Mouse (Mus musculus): ENCODE data around the gene Dnah3.

Gene Dnah3

GRCm38 (mm10) chr7:120050447-120050846, 44.6 kb downstream of the Dnah3 start:
- no peak for DNase-seq

- DNase-seq: no peak
Observed at GRCm38 (mm10) chr7:120043990-120044389, 51.1 kb downstream of the Dnah3 start.

GRCm38 (mm10) chr7:120036422-120036821, 58.7 kb downstream of the Dnah3 start:
- DNase-seq: peak in 1 of 2 experiments; percentile 3

DNA sequence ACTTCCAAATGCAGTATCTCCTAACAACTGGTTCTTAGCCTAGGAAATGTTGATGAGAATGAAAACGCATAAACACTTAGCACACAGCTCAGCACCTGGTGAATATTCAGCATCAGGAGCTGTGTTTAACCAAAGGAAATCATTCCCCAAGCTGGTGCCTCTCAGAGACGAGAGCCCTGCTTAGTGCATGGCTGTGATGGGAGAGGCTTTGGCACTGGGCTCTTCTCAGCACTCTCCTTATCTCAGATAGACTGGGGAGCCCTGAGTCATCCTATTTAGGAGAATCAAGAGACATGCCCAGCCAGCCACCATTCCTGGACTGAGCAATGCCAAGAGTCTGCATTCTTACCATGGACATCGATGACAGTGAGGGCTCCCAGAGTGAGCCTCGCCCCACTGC, 60.1 kb downstream of the Dnah3 start:
- DNase-seq: no peak

DNA sequence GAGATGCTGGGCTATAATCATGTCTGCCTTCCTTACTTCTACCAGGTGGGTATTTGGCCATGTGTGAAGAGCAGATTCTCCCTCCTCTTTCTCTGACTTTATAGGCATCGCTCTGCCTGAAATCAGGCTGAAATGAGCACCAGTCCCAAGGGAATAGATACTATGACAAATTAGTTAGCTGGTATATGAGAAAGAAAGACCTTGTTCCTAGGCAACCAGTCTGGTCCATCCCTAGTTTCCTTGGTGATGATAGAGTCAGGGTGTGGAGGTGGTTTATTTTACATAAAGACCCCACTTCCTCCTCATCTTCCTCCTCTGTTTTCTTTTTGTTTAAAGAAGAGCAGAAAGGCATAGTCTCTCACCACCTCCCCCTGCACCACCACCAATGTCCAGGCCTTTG, 60.5 kb downstream of the Dnah3 start:
- no peak for DNase-seq

DNA sequence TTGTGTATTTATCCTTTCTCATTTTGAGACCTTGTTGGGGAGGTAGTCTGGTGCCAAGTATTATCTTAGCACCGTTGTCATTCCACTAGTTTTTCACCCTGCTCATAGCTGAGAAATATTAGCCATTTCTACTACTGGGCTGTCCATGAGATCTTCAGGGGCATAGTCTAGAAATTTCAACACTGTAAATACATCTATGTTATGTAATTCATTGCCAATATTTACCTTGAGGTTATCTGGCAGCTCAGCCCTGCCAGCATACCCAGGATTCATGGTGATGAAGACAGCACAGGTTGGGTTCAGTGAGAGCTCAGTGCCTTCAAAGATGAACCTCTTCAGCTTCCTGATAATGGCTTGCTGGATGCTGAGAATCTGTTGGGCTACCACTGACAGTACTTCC, 66.4 kb downstream of the Dnah3 start:
- no peak for DNase-seq

- no peak for DNase-seq
Observed at GRCm38 (mm10) chr7:119997066-119997465, 98.0 kb downstream of the Dnah3 start.

DNA sequence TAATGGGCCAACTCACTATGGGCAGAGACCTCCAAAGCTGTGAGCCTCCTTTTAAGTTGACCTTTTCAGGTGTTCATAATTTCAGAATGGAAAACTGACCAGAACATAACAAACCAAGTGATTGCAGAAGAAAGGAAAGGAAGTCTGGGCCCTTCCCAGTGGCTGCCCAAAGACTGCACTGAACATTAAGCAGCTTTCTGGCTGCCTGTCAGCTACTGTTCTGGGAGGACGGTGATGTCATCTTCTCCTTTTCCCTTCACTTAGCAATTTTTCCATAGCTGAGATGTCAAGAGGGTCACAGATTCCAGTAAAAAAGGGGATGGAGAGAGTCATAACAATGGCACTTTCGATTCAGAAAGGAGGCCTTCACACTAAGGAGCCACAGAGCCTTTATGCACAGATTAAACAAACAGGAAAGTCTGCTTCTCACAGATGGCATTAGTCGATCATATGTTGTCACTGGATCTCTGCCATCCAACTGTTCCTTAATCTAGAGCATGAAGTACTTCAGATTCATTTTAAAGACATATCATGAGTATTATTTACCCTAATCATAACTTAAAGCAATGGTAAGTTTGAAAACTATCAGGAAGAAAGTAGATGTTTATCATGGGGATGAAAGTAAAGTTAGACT, 109.7 kb downstream of the Dnah3 start:
- DNase-seq: peak in 1 of 2 experiments; percentile 10

GRCm38 (mm10) chr7:119980170-119980569, 114.9 kb downstream of the Dnah3 start:
- DNase-seq: no peak

- DNase-seq: no peak
Observed at GRCm38 (mm10) chr7:119978576-119978975, 116.5 kb downstream of the Dnah3 start.

DNA sequence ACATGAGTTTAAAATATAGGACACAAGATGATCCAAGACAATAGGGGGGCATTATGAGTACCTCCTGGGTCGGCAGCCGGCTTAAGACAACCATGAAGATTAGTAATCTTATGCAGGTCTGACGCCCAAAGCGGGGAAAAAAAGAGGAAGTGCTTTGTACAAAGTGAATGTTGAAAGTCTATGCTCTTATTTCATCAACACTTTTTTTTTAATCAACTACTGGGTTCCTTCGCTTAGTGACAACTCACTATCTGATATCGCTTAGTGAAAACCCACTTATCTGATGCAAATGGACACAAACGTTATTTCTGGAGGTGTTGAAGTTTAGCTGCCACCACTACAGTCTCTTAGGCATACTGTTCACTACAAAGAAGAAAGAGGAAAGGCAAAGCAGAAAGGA, 117.5 kb downstream of the Dnah3 start:
- no peak for DNase-seq

DNA sequence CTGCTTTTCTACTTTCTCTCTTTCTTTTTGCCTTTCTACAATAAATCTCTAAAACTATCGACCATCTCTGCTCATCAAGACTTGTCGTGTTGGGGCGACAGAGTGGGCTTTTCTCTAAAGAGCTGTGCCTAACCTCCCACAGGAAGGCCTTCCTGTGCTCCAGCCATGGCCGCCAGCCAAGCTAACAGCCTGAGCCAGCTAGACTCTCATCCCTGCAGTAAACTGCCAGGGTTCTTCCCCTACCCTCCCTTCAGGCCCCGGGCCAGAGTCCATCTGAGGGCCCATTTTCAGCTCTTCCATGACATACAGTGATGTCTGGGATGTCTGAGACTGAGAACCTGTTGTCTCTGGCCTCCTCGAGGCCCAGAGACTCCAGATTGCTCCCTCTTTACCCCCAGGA, 118.8 kb downstream of the Dnah3 start:
- DNase-seq: peak; percentile 25 to 27

DNA sequence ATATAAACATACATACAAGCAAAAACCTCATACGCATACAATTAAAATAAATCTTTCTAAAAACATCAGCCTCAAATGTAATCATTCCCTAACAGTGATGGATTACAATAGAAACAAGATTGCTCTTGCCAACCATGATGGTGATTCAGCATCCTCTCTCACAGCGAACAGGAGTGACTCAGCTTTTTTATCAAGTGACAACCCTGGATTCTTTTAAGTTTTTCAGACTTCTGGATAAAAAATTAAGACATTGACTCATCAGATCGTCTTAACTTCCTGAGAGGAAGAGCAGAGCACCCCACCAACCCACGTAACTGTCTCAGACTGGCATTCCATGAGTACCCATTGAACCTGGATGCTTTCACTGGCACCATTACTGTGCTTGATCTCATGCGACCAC, 120.9 kb downstream of the Dnah3 start:
- no peak for DNase-seq

GRCm38 (mm10) chr7:119969320-119969719, 125.8 kb downstream of the Dnah3 start:
- DNase-seq: no peak

DNA sequence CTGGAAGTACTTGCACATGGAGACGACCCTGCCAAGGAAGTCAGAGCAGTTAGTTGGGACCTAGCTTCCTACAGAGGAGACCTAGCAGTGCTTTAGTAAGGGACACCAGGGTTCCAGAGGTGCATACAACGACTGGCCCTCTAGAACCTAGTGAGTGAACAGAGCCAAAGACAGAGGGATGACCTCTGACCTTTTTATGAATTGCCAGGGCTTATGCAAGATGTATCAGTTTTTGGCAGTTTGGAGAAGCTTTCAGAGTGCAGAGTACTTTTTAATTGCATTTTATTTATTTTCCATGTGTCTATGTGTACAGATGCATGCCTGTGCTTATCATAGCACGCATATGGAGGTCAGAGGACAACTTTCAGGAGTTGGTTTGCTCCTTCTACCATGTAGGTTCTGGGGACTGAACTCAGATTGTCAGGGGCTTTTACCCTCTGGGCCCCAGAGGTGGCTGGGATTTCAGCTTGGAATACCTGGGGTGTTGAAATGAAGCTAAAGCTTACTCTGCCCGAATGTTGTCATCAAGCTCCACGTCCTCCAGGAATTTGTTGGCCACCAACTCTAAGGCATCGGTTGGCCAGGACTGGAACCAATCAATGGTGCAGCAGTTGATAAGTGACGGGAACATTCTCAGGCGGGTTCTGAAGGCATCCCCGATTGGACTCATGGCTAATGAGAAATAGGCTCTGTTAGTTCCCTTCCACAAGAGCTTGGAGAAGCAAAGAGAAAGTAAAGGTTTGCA, 129.3 kb downstream of the Dnah3 start:
- DNase-seq: no peak

DNA sequence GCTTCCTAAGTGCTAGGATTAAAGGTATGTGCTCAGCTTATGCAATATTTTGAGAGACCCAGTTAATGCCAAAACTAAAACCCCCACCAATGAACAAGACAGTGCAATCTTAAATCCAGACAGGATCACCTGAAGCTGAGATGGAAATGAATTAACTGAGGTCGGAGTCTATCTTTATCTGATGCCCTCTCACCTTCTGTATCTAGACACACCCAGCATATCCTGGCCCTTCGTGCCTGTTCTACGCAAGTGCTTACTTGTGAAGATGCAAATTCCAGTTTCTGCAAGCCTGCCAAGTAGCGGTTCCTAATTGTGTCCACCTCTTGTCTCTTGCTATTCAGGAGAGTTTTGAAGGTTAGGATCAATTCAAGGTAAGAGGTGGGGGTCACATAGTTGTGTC, 129.9 kb downstream of the Dnah3 start:
- no peak for DNase-seq

DNA sequence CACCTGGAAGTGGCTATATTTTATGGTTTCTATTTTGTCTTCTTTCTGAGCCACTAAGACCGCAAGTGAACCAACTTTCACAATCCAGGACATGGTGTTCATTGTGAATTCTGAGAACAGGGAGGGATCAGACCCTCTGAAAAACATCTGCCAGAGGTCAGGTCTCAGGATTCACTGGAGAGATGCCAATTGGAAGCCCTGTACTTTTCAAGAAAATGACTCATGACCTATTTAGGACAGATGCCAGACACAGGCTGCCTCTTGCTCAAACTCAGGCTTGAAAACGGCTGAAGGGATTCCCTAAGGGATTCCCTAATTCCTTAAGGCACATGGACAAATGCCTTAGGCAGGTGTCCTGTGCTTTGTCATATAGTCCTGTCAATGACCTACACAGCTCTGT, 134.0 kb downstream of the Dnah3 start:
- DNase-seq: no peak

DNA sequence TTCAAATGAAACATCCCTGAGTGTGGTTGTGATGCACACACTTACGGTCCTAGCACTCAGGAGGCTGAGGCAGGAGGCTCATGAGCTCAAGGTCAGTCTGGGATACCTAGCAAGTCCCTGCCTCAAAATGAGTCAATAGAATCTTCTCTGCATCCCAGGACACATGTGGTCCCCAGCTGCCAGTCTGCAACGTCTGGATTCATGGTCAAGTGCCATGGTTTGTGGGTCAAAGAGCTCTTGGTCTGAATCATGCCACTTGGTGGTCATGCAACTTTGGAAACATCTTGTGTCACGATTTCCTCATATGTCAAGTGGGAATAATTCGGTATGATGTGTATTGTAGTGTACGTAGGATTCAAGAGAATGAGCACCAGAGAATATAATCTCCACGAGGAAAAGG, 134.5 kb downstream of the Dnah3 start:
- no peak for DNase-seq

- no peak for DNase-seq
Observed at GRCm38 (mm10) chr7:119960006-119960405, 135.1 kb downstream of the Dnah3 start.

DNA sequence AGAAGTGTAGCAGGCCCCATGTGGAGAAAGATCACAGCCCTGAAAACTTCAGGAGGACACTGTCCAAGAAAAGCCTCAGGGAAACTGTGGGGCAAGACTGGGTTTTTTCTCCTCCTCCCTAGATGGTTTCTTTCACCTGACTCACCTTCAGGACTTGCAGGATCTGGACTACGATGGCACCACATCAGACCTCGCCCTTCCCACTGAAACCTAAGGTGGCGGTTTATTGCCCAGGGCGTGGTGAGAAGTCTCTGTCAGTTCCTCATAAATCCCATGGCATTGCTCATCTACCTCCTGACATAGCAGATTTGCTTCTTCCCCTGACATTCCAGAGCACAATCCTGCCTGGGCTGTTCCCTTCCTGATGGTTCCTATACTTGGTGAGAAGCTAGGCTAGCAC, 135.6 kb downstream of the Dnah3 start:
- no peak for DNase-seq

GRCm38 (mm10) chr7:119959091-119959490, 136.0 kb downstream of the Dnah3 start:
- DNase-seq: no peak

DNA sequence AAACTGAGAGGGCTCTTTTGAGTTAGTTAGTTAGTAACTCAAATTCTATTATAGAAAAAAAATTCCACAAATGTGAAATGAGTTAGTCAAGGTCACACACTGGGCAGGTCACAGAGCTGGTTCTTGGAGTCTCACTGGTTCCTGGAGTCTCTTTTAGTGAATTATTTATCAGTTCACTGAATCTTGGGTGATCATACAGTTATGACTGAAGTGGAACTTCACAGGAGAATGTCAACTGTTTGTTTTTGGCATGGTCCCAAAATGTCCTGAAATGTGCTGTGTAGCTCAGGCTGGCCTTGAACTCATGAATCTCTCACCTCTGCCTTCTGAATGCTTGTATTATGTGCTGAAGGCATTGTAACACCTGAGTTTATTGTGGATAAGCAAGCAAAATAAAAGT, 137.7 kb downstream of the Dnah3 start:
- DNase-seq: no peak

DNA sequence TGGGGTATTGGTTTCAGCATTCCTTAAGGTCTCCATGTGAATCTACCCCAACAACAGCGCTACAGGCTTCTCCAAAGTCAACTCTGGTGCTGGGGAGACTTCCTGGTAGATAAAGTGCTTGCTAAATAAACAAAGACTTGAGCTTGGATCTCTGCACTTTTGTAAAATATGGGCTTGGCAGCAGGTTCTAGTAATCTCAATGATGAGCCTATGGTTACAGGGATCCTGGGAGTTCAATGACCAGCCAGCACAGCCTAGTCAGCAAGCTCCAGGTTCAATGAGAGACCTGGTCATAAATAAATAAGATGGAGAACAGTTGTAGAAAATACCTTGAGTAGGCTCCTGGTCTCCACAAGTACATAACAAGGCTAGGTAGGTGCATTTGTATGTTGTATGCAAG, 141.0 kb downstream of the Dnah3 start:
- DNase-seq: no peak

GRCm38 (mm10) chr7:119941569-119941968, 153.5 kb downstream of the Dnah3 start:
- DNase-seq: no peak

DNA sequence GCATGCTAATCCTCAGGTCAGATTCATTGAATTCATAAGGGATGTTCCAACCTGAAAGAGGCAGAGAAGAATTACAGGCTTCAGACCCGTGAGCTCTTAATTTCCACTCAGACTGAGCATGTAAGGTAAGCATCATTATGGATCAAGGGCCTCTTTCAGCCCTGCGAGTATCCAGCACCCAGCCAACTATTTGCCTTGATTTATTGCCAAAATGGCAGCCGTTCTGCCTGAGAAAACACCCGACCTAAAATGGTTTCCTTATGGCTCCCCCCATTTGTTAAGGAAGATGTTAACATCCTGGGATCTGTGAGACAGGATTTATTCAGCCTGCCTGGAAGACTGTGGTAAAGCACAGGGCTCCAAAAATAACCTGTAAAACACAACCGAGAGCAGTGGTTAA, 158.0 kb downstream of the Dnah3 start:
- no peak for DNase-seq

All from cerebellum, adult 18-20 months (tissue).